Mouse (Mus musculus) testis, adult 2 months (tissue): ENCODE results near the gene Smpx.

Source experiments
- CTCF ChIP-seq: fragments of 200-500 bp; IDR thresholded peaks from 2 replicates; pipeline ENCODE4 v1.5.1; 2012; ENCODE audit warnings: low read depth, mild to moderate bottlenecking, inconsistent platforms, low read length, moderate library complexity; ENCODE audit not compliant: control insufficient read depth, insufficient read depth, insufficient replicate concordance
- POLR2A ChIP-seq: fragments of 200-500 bp; IDR thresholded peaks from 2 replicates; pipeline ENCODE4 v1.6.1; 2012; ENCODE audit warnings: low read depth, mild to moderate bottlenecking, inconsistent platforms, low read length, moderate library complexity; ENCODE audit not compliant: control insufficient read depth

- TF ChIP-seq CTCF (no peak), POLR2A (no peak)
Measured at GRCm38 (mm10) chrX:157732346-157732745, 33.6 kb downstream of the Smpx start.
